Mouse (Mus musculus) adrenal gland, adult (tissue): ENCODE measurements around the gene Camsap3.
"Not testable (repeated sequence)": the region's sequence is repeated elsewhere in the genome, so short reads cannot be mapped to it uniquely, and the experiment has no call there.

ENCODE experiments used
- DNase-seq, 2 experiments: peaks; one replicate each; pipeline ENCODE4 v3.0.0; 2022 to 2023; ENCODE audit warnings: low spot score in 1 of 2; ENCODE audit not compliant: inconsistent age in 2 of 2

Gene Camsap3

DNA sequence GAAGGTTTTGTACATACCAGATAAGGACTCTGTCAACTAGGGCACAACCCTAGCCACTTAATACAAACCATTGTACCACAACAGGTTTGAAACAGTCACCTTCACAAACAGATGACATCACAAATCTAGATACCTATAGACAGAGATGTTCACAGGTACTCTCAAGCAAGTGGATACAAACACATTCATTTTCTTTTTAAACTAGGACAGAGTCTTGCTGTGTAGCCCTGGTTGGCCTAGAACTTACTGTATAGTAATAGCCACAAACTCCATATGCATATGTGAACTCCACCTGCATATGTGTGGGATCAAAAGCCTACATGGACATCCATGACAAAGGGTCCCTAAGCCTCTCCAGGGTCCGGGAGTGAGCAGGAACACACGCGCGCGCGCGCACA, at the start of gene Camsap3:
TSS of gene Camsap3 (plus strand) at position 301 of the 398 bp plus-strand sequence.
- no peak for DNase-seq

DNA sequence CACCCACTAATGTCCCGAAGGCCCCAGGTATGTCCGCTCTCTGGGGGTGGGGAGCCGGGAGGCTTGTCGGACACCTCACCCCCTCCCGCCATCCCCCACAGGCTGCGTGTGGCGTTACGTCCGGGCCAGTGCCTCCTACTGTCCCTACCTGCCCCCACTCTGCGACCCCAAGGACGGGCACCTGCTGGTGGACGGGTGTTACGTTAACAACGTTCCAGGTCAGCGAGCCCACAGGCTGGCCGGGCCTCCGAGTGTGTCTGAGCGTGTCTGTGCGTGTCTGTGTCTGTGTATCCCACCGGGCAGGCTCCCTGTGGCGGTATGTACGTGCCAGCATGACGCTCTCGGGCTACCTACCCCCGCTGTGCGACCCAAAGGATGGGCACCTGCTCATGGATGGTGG, 49.4 kb upstream of the Camsap3 start:
- DNase-seq: no peak

DNA sequence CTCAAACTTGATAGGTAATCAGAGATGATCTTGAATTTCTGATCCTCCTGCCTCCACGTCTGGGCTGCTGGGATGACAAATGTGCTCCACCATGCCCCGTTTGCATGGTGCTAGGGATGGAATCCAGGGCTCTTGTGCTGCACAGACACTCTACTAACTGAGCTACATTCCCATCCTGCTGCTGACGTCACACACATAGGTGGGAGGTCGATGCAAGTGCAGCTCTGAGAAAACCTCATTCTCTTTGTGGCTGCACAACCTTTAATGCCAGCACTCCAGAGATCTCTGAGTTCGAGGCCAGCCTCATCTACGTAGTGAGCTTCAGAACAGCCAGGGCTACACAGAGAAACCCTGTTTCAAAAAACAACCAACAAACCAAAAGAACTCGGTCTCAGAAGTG, 47.9 kb upstream of the Camsap3 start:
- DNase-seq: no peak

DNA sequence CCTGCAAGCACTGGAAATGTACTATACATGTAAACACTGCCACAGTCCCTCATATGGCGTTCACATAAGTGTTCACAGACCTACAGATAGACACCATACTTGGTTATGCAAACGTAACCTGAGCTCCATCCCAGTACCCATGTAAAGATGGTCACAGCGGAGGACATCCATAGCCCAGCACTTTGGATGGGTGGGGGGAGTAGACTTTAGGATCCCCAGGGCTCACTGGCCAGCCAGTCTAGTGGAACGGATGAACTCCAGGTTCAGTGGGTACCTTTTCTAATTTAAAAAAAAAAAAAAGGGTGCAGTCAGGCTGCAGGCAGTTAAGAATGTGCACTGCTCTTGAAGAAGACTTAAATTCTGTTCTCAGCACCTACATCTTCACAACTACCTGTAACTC, 47.0 kb upstream of the Camsap3 start:
- no peak for DNase-seq

DNA sequence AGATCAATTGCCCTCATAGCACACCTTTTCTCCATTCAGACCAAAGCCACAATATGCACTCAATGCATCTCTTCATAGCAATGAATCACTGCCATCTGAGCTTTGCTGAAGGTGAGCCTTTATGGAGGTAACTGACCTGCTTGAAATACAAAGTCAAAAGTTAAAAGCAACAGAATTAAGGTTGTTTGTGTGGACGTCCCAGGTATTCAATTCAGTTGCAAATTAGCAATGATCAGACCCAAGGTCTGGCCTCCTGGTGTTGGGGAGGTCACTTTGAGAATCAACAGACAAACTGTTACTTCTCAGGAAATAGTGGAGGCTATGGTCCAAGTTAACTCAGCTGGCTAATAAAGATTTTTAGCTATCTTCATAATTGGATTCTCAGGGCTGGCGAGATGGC, 40.6 kb upstream of the Camsap3 start:
- no peak for DNase-seq

DNA sequence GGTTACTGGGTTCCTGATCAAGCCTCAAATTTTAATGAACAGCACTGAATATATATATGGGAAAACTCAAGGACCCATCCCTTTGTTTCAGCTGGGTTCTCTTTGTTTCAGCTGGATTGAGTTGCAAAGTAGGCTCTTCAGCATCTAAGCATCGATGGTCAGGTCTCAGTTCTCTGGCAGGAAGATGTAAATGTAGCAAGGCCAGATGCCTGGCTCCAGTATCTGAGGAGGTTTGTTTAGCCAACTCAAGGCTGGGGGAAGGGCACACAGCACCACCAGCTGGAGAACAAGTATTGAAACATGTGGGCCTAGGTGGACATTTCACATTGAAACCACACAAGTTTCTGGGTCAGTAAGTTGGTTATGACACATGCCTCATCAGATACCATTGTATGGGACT, 34.9 kb upstream of the Camsap3 start:
- DNase-seq: no peak

DNA sequence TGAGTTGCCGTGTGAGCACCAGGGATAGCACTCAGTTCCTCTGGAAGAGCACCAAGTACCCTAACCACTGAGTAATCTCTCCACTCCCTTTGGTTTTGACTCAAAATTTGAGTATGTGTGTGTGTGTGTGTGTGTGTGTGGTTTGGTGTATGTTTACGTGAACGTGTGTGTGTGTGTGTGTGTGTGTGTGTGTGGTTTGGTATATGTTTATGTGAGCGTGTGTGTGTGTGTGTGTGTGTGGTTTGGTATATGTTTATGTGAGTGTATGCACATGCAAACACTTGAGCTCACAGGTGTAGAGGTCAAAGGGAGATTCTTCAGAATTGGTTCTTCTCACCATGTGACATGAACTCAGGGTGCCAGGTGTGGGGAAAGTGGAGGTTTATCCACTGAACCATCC, 31.0 kb upstream of the Camsap3 start:
- no peak for DNase-seq

DNA sequence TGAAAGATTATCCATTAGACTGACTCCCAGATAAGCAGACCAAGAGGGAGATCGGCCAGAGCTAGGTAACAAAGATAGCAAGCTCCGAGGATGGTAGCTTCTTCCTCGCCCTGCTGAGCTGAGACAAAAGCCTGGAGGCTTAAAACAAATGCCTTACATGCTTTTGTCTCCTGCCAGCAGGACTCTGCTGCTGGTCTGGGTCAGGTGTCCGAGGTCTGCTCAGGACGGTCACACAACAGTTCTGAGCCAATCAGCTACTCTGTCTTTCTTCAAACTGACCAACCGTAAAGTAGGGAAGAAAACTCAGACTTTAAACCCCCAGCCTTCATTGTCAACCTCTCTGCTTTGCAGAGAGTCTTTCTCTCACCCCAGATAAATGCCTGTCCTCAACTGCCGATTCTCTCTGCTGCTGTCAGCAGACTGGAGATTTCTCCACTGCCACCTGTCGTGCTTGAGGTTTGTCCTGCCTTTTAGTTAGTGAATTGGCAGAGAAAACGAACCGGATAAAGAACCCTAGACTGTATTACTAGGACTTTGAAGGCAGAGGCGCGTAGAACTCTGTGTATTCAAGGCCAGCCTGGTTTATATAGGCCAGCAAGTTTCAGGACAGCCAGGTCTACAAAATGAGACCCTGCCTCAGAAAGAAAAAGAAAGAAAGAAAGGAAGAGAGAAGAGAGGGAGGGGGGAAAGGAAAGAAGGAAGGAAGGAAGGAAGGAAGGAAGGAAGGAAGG, 19.3 kb upstream of the Camsap3 start, which contains the start of gene C330021F23Rik:
TSS of gene C330021F23Rik (plus strand) at position 350 of the 731 bp plus-strand sequence.
- DNase-seq: no peak

DNA sequence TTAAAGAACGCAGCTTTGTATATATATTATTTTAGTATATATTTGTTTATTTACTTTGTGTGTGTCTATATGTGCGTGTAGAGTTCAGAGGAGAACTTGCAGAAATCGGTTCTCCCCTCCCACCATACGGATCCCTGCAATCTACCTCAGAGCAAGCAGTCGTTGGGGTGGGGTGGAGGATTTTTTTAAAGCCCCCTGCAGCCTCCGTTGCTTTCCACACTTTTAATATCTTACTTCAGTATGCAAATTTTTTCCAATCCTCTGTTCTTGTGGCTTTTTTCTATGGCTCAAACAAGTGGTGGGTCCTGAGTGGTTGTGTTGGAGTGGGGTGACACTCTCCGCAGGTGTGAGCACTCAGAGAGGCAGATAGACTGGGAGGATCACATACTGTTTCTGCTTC, 18.7 kb upstream of the Camsap3 start:
- no peak for DNase-seq

DNA sequence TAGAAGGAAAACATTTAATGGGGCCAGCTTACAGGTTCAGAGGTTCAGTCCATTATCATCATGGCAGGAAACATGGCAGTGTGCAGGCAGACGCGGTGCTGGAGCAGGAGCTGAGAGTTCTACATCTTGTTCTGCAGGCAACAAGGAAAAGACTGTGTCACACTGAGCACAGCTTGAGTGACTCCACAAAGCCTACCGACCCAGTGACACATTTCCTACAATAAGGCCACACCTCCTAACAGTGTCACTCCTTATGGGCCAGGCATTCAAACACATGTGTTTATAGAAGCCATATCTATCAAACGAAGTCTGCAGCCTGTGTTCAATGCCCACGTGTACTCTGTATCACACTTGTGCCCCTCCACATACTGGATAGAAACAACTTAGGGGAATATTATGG, 17.3 kb upstream of the Camsap3 start:
- DNase-seq: no peak

DNA sequence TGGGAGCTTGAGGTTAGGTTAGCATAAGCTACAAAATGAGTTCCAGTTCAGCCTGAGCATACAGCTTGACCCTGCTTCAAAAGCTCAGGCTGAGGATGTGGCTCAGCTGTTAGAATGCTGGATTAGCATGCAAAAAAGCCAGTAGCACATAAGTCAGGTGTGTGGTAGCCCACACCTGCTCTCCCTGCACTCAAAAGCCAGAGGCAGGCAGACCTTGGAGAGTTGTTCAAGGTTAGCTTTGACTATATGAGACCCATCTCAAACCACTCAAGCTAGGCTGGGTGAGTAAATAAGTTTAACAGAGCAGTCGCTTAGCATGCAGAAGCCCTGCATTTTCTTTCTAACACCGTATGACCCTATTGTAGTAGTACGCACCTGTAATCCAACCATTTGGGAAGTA, 12.5 kb upstream of the Camsap3 start:
- DNase-seq: no peak

DNA sequence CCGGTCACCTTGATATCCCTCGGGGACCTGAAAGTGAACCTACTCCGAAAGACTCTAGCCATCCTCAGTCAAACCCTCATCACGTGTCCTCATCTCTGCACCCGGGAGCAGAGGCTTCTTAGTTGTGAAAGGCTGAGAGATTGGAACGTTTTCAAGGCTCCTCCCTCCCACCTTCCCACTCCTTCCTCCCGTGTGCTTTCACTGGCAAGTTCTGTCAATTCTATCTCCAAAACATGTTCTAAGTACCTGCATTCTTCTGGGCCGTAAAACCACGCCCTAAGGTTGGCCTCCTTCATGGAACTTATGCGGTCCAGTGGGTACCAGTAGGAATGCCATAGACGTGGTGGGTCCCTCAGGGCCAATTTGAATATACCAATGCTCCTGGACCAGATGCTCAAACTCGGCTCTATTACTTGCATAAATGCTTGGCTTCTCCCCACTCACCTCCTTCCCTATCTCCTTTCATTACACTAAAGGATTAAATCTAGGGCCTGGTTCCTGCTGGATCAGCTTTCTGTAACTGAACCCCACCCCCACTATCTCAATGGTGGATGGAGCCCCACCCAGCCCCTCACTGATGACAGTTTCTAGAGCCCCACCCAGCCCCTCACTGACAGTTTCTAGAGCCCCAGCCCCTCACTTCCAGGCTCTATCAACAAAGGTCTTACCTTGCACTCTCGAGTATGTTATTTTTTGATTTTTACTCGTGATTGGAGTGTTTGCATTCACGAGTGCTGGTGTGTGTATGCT, 10.7 kb upstream of the Camsap3 start:
- DNase-seq: no peak

DNA sequence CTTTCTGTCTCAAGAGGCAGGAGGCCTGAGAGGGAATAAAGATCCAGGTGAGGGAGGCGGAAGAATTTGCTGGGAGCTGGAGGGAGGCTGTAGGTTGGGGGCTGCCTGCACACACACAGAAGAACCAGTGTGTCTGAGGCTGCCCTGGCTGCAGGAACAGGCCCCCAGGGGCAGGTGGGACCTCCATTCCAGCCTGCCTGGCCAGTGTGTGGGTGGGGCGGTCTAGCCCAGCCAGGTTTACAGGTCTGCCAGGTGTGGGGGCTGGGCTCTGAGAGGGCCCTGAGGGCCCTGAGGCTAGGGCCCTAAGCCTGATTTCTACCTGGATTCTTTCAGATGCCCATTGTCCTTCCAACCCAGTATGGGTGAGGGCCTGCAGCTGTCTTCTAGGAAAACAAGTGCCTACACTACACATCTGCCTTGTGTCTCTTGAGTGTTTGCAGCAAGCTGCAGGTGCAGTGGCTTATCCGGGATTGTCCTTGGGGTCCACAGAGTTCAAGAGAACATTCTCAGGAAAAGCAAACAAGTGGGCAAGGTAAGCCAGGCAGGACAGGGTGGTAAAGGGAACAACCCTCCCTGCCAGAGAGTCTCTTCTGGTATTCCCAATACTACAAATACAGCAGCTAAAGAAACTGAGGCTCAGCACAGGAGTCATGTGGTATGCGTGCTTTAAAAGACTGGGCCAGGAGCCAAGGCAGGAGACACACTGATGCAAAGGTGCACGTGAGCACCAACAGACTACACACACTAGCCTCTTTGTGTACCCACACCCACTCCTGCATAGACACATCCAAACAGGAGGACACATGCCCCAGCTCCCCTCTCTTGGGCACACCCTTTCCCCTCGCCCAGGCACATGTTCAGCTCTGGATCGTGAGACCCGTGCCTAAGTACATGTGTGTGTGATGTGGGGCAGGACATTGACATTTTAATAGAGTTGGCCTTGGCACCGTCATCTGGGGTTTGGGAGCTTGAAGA, 7.4 kb upstream of the Camsap3 start:
- DNase-seq: no peak

DNA sequence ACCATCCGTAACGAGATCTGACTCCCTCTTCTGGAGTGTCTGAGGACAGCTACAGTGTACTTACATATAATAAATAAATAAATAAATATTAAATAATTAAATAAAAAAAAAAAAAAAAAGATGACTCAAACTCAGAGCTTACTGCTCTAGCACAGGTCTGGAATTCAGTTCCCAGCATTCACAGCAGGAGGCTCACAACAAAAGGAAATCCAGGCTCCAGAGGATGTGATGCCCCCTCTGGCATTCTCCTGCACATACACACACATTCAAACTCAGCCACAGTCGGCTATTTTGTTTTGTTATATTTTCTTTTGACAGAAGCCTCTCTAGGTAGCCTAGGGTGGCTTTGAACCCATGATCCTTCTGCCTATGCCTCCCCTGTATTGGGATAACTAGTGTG, 5.1 kb upstream of the Camsap3 start:
- DNase-seq: not testable (repeated sequence)

DNA sequence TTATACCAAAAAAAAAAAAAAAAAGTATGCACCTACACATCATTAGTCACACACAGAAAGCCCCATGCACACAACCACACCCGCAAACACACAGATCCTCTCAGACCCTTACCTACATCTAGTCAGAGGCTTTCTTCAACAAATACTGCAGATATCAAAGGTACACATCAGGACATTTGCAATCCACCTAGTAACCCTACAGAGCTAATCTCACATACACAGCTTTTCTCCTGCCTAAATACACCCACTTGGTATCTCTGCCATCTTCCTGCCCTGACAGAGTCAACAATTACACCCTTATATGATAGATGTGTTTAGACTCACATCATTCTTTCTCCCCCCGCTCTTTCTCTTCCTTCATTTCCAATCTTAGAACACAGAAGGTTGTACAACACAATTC, 641 bp upstream of the Camsap3 start:
- DNase-seq: no peak

DNA sequence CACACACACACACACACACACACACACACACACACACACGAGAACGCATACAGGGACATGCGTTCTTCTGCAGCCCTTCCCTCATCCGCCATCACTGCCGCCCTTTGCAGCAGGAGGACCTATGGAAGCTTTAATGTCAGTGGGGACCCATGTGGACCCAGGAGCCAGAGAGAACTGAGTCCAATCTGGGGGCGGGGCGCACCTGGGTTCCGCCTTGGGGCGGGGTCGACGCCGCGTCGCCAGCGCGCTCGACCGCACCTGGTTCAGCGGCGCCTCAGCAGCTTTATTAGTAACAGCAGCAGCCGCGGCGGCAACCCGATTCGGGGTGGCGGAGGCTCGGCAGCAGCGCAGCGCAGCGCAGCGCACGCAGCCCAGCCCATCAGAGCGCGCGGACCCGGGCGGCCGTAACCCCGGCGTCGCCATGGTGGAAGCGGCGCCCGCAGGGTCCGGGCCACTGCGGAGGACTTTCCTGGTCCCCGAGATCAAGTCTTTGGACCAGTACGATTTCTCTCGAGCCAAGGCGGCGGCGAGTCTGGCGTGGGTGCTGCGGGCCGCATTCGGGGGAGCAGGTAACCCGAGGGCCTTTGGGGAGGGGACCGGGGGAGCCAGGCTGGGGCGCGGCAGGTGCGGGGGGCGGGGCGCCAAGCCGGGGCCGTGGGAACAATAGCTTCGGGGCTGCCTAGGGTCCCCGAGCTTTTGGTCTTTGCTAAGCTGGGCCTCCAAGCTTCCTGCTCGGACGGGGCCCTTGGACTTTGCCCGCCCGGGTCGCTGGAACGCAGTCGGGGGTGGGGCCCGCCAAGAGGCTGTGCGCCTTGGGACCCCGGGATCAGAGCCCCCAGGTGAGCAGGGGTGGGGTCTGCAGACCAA, 531 bp downstream of the Camsap3 start:
- peak; percentile 67 to 79 for DNase-seq

DNA sequence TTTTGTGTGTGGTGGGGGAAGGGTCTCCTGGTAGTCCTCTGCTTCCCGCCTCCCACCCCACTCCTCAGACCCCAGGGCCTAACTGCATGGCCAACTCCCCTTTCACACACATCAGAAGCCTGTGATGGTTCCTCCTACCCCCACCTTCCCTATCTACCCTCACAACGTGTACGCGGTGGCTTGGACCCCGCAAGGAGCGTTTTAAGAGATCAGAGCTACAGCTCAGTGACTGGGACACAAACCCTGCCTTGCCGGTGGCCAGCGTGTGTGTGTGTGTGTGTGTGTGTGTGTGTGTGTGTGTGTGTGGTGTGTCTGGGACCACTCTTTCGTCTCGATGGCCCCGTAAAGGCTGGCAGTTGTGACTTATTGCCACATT, 1.2 kb downstream of the Camsap3 start:
- DNase-seq: no peak

DNA sequence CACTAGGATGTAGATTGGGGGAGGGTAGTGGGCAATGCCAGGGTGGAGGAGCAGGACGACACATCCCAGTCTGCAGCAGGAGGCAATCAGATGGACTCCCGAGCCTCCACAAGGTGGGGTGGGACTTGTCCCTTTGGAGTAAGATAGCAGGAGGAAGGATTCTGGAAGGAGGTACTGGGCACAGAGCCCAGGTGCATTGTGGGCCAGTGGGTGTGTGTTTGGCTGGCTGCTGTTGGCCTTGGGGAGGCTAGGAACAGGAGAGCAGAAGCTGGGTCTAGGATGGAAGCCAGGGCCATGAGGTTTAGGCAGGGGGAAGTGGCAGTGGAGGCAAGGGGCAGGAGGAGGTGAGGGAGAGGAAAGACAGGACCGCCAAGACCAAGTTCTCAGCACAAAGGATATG, 6.4 kb downstream of the Camsap3 start:
- DNase-seq: peak; percentile 45 to 68

DNA sequence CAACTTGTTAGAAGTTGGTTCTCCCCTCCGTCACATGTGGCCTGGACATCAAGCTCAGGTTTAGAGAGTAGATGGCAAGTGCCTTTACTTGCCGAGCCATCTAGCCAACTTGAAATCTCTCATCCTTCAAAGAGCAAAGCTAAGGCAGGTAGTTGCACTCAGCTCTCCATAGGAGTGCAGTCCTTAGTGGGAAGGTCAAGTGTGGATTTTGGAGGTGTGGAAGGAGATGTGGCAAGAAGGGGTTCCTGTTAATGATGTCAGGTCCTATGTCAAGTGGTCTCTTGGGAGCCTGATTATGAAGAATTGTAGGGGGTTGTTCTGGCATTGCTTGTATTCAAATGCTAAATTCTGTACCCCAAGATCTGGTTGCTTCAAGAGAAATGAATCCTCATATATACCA, 7.4 kb downstream of the Camsap3 start:
- DNase-seq: no peak

DNA sequence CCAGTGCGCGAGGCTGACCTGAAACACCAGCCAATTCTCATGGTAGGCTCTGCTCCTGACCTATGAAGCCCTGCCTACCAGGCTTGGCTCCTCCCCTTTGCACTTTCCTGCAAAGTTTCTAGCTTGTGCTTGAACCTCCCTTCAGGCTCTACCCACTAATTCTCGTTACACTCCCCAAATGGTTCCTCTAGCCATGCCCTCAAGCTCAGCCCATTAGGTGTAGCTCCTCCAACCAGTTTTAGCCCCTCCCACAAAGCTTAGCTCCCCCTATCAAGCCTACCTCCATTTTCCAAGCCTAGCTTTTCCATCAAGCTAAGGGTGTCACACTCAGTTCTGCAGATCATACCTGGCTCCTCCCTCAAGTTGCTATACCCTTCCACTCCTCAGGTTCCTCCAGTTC, 11.0 kb downstream of the Camsap3 start:
- DNase-seq: no peak

DNA sequence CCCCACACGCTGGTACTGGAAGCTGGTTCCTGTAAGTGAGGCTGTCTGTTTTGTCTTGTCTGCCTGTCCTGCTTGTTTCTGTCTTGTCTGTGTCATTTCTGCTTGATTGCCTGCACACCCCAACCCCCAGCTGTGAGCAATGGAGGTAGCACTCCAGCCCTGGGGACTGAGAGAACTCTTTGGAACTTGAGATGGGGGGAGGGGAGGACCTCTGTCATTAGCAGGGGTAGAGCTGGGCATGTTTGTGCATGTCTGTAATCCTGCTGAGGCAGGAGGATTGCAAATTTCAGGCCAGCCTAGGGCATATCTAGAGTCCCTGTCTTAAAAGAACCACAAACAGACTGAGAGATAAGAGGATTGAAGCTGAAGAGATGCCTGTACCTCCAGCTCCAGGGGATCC, 12.1 kb downstream of the Camsap3 start:
- no peak for DNase-seq
